Mouse (Mus musculus) ES-CJ7 (cell line): ENCODE measurements around the gene Samd1.
"Not testable (repeated sequence)": the region's sequence is repeated elsewhere in the genome, so short reads cannot be mapped to it uniquely, and the experiment has no call there.

Experiments
- DNase-seq: peaks from one replicate; pipeline ENCODE4 v3.0.0; 2011; ENCODE audit warnings: low read depth, low spot score

Samd1 gene

GRCm38 (mm10) chr8:83983222-83983621 lies 14.2 kb upstream of the Samd1 start:
- DNase-seq, result not testable (repeated sequence)

GRCm38 (mm10) chr8:83989243-83989642 lies 8.2 kb upstream of the Samd1 start:
- DNase-seq, result no peak

- DNase-seq, result no peak
Measured at GRCm38 (mm10) chr8:83990170-83990569, 7.3 kb upstream of the Samd1 start.

DNA sequence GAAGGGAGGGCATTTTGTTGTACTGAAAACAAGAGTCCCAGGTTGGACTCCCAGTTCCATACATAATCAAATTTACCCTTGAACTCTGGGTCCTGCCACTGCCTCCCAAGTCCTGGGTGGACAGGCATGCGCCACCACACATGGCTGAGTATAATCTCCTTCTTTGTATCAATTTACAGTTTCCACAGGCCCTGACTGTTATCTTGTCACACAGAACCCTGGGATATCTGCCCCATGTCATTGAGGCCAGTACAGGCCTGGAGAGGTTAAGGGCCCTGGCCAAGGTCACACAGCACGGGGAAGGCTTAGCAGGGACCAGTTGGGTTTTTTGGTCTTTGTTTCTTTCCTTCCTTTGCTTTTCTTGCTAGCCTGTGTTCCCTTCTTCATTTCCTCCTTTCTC lies 5.0 kb upstream of the Samd1 start:
- no peak for DNase-seq

DNA sequence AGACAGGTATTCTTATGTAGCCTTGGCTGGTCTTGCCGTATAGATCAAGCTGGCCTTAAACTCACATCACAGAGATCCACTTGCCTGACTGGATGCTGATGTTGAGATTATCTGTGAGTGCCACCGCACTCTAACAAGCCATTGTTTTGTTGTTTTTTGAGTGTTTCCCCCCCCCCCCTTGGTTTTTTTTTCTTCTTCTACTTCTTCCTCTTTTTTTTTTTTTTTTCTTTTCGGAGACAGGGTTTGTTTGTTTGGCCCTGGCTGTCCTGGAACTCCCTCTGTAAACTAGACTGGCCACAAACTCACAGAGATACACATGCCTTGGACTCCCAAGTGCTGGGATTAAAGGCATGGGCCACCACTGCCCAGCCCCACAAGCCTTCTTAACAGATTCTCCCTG lies 3.4 kb upstream of the Samd1 start:
- DNase-seq, result no peak

DNA sequence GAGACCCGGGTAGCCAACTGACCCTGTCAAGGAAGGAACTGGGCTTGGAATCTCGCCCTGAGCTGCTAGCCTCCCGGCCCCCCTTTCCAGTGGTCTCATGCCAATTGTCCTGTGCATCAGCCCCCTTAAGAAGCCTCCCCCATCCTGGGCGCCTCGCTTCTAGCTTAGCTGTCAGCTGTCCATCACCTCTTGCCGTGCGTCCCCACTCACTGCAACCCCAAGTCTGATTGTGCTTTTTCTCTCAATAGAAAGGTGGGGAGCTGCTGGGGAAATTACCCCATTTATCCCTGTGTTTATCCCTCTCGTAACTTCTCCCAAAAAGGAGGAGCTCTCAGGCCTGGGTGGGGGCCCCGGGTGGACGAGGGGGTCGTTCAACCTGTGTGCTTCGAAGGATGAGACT lies 1.5 kb upstream of the Samd1 start:
- DNase-seq, result no peak

- peak; percentile 92 for DNase-seq
Measured at GRCm38 (mm10) chr8:83996567-83997505, 636 bp upstream of the Samd1 start.

- DNase-seq, result peak; percentile 92
Measured at GRCm38 (mm10) chr8:83998231-83999056, 972 bp downstream of the Samd1 start.

DNA sequence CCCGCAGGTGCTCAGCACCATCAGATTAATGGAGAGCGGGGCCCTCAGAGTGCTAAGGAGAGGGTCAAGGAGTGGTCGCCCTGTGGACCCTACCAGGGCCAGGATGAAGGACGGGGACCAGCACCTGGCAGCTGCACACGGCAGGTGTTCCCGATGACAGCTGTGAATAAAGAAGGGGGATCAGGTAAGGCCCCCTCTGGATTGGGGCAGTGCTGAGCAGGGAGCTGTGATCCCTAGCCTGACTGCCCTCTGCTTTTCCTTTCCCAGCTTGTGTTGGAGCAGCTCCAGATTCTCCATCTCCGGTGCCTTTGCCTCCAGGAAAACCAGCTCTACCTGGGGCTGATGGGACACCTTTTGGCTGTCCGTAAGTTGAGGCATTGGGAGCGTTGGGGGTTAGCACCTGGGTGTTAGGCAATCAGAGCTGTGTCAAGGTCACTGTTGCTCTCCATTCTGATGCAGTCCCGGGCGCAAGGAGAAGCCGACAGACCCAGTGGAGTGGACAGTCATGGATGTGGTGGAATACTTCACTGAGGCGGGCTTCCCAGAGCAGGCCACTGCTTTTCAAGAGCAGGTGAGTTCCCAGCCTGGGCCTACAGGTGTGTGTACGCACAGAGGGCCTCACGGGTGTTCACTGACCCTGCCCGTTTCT lies 1.7 kb downstream of the Samd1 start:
- DNase-seq, result no peak

GRCm38 (mm10) chr8:83999825-84000224 lies 2.4 kb downstream of the Samd1 start:
- no peak for DNase-seq

- DNase-seq, result peak; percentile 62
Measured at GRCm38 (mm10) chr8:84001281-84002000, 4.0 kb downstream of the Samd1 start, which contains the start of gene 1700067K01Rik. Gene 1700067K01Rik (plus strand): TSS chr8:84001502.

DNA sequence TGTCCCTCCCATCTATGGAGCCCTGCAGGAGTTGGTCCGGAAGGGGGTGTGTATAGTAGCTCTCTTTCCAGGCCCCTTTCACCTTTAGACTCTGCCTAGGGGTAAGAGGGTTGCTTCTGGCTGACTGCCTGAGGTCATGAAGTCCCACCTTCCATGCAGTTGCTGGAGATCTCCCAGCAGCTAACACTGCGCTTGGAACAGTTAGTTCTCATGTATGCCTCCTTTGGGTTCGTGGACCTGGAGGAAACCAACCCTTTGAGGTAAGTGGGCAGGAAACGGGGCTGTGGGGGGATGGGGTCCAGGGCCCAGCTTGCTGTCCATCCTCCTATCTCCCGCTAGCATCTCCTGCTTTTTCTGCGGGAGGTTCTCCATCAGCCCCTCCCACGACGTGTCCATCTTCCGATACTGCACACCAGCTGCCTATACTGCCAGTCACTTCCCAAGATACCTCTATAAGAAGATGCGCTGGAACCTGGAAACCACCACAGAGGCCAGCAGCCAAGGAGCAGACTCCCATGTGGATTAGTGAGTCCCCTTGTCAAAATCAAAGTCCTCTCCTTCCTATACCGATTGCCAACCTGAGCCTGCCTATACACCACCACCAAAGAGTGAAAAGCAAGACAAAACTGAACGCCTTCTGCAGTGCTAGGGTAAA lies 5.6 kb downstream of the Samd1 start:
- DNase-seq, result no peak

GRCm38 (mm10) chr8:84003612-84004246 lies 6.3 kb downstream of the Samd1 start:
- DNase-seq, result no peak

- DNase-seq, result peak; percentile 98
Measured at GRCm38 (mm10) chr8:84004533-84005201, 7.2 kb downstream of the Samd1 start.

DNA sequence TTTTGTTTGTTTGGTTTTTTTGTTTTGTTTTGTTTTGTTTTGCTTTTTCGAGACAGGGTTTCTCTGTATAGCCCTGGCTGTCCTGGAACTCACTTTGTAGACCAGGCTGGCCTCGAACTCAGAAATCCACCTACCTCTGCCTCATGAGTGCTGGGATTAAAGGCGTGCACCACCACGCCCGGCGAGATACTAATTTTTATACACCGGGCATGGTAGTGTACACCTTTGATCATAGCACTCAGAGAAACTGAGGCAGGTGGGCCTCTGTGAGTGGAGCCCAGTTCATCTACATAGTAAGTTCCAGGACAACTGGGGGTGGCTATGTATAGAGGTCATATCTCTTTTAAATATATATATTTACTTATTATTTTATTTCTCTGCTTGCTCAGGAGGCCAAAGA lies 8.0 kb downstream of the Samd1 start:
- not testable (repeated sequence) for DNase-seq

GRCm38 (mm10) chr8:84008362-84008761 lies 10.9 kb downstream of the Samd1 start:
- peak; percentile 95 for DNase-seq

GRCm38 (mm10) chr8:84009876-84010275 lies 12.4 kb downstream of the Samd1 start:
- peak; percentile 90 for DNase-seq

- DNase-seq, result peak; percentile 59
Measured at GRCm38 (mm10) chr8:84010625-84011611, 13.4 kb downstream of the Samd1 start.
